Mouse (Mus musculus) ES-E14 (cell line): ENCODE measurements at regions not wholly inside any gene's neighbourhood (a gene's known extent, or its start where the extent isn't known, plus 50 kb on each side); places are given as distances from the start of the nearest gene placed in this dataset.

ENCODE experiments used
- HCFC1 ChIP-seq: IDR thresholded peaks from 2 replicates; pipeline ENCODE4 v1.6.1; 2012; ENCODE audit warnings: low read length, inconsistent platforms, borderline replicate concordance; ENCODE audit not compliant: insufficient read depth
- MAFK ChIP-seq: IDR thresholded peaks from 2 replicates; pipeline ENCODE4 v1.6.1; 2014; ENCODE audit warnings: mild to moderate bottlenecking, low read depth, low read length, inconsistent platforms; ENCODE audit not compliant: insufficient read depth
- ZC3H11A ChIP-seq: IDR thresholded peaks from 2 replicates; pipeline ENCODE4 v1.6.1; 2012; ENCODE audit warnings: low read depth, mild to moderate bottlenecking, inconsistent platforms, low read length, borderline replicate concordance
- ZNF384 ChIP-seq: IDR thresholded peaks from 2 replicates; pipeline ENCODE4 v1.6.1; 2012; ENCODE audit warnings: low read depth, low read length, inconsistent platforms

DNA sequence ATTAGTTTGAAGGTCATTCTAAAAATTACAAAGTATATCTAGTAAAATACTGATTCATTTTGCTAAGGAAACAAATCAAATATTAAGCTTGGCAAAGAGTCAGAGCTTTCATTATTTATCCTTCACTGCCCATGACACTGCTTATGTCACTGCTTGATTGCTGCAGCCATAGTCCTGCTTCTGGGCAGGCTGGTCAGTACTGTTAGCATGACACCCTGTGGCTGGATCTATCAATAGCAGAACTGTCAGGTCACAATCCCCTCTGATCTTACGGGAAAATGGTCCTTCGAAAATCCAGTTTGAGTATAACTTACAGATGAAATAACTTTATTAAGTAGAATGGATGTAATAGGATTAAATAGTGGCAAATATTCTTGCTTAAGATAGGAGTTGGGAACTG, 447.1 kb downstream of the Pdgfc start:
- TF ChIP-seq ZNF384, result no peak
- no peak for TF ChIP-seq MAFK
- TF ChIP-seq ZC3H11A, result no peak
- no peak for TF ChIP-seq HCFC1
